9 mouse cellular contexts compared by ENCODE assay signal in the genomic region with DNA sequence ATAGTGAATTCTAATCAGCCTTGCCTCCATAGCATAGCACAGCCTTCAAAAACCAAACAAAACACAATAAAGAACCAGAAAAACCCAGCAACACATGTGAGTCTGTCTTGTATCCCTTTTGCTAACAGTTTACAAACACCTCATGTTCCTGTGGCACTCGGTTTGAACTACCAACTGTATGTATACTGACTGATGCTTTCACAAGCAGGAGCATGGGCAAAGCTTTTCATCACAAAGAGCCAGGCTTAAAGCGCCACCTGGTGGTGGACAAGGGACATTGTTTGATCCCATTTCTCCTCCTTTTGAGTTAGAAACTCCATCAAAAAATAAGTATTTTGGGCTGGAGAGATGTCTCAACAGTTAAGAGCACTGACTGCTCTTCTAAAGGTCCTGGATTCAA. TPM values are rescaled to one million over a fixed set of nuclear protein-coding genes. Genes with fewer than 3 reads are reported as not detected.
DNase-seq lines count a peak whose midpoint lies in the region; ATAC-seq and TF ChIP-seq lines count a peak whose summit lies in the region.
"Had no signal": no experiment of that assay in that cellular context is flagged by ENCODE, and none has a peak within 500 bp of the region (broad histone marks: within the 10 kb centered on the region; RNA-seq: fewer than 3 reads in every experiment).

No protein-coding gene starts in this region.

- H3K9me3 ChIP-seq in lung, embryonic 14.5 days (ENCODE audit: low read depth, low read length) = no peaks in the 10 kb centered on the region
- H3K9me3 ChIP-seq: limb, embryonic 13.5 days had no signal

- H3K9ac ChIP-seq in lung, embryonic 14.5 days = no peak overlapping the region
- H3K9ac ChIP-seq: limb, embryonic 13.5 days had no signal

- no peak overlapping the region for H3K27ac ChIP-seq in lung, embryonic 14.5 days (ENCODE audit: low read depth)
- H3K27ac ChIP-seq: limb, embryonic 13.5 days had no signal

- 3% methylated on average over 2 of the region's 2 CpGs for WGBS in lung, embryonic 14.5 days

- H3K4me1 ChIP-seq in lung, embryonic 14.5 days (ENCODE audit: insufficient read depth) = no peaks in the 10 kb centered on the region
- H3K4me1 ChIP-seq: limb, embryonic 13.5 days had no signal

- ATAC-seq in CD4-positive, CD25-positive, alpha-beta regulatory T cell, adult 4 months = peak; percentile 85
- peak; percentile 38; the same call in 1 of the 2 replicates for ATAC-seq in lung, embryonic 14.5 days (ENCODE audit: insufficient read depth)

- no peak overlapping the region for H3K4me3 ChIP-seq in lung, embryonic 14.5 days (ENCODE audit: low read depth, low read length)
- H3K4me3 ChIP-seq: limb, embryonic 13.5 days had no signal

- no peak overlapping the region for H3K4me2 ChIP-seq in lung, embryonic 14.5 days
- H3K4me2 ChIP-seq: limb, embryonic 13.5 days had no signal

- peaks cover 81% of the 10 kb centered on the region for H3K36me3 ChIP-seq in lung, embryonic 14.5 days (ENCODE audit: insufficient read depth)

- peak; percentile 94 for DNase-seq in NIH3T3 (ENCODE audit: low read depth)
- DNase-seq in cerebellum, adult 8-10 months = peak; percentile 70
- DNase-seq in frontal cortex, postnatal 10 days (ENCODE audit: low spot score in 2 of 2) = peak; percentile 12 to 61
- peak; percentile 60 for DNase-seq in kidney, postnatal 14 days
- DNase-seq in lung, embryonic 14.5 days = peak; percentile 89
- DNase-seq in right cerebral cortex, postnatal 25 days = peak; percentile 54
- peak; percentile 38 for DNase-seq in yolk sac, embryonic 10.5 days (ENCODE audit: low spot score)

- peak; percentile 90 for TF ChIP-seq CTCF in lung, embryonic 14.5 days (IDR thresholded peaks at IDR 0.05; ENCODE audit: low read depth)

- no peaks in the 10 kb centered on the region for H3K27me3 ChIP-seq in lung, embryonic 14.5 days (ENCODE audit: insufficient read depth, low read length)
- H3K27me3 ChIP-seq: limb, embryonic 13.5 days had no signal

RNA-seq across cellular contexts. Expression of a gene that starts 50.1 kb away (rescaled TPM):
- polyA plus RNA-seq in CD4-positive, CD25-positive, alpha-beta regulatory T cell, adult 4 months (2017; shearing (Covaris generic)) = 10 to 100 TPM; 65.5 to 74.2 TPM
- 19.5 and 23.2 TPM in 2 replicates for polyA plus RNA-seq in lung, embryonic 14.5 days (2014; fragmentation: Nextera tagmentation; extraction: Ambion mirVana)

Comparison
In these comparisons a context has a peak if more than half of its experiments do, and no peak if none do; other contexts are left out.
1. DNase-seq: peak in every context shown above with its lines; median percentile 94 in NIH3T3; 89 in lung, embryonic 14.5 days; 70 in cerebellum, adult 8-10 months; 60 in kidney, postnatal 14 days; 54 in right cerebral cortex, postnatal 25 days; 38 in yolk sac, embryonic 10.5 days; 36 in frontal cortex, postnatal 10 days.